Mouse (Mus musculus) midbrain, embryonic 16.5 days (tissue): ENCODE data around the gene Sf3a2. TPM values are rescaled to one million over a fixed set of nuclear protein-coding genes. Genes with fewer than 3 reads are reported as not detected.
A peak's percentile ranks its signal among the peaks of the same experiment; 100 is the strongest.

Experiments
- ATAC-seq: fragments of 200-750 bp; cut with Nextera tagmentation; 2 replicates; pipeline ENCODE4 v1.8.0; 2017; ENCODE audit warnings: moderate TSS enrichment
- H3K27ac ChIP-seq: fragments of 300-500 bp; sonication (generic); 2 replicates; pipeline ENCODE4 v1.5.1; 2014; ENCODE audit warnings: mild to moderate bottlenecking, low read length, mixed read lengths
- H3K27me3 ChIP-seq: fragments of 300-500 bp; sonication (generic); 2 replicates; pipeline ENCODE4 v1.6.1; 2014; ENCODE audit warnings: low read depth, low read length, mixed read lengths; ENCODE audit not compliant: control insufficient read depth, insufficient read depth
- H3K36me3 ChIP-seq: fragments of 300-500 bp; sonication (generic); 2 replicates; pipeline ENCODE4 v1.6.1; 2014; ENCODE audit warnings: mild to moderate bottlenecking, low read length, moderate library complexity, mixed read lengths; ENCODE audit not compliant: control insufficient read depth, insufficient read depth
- H3K4me1 ChIP-seq: fragments of 300-500 bp; sonication (generic); 2 replicates; pipeline ENCODE4 v1.6.1; 2014; ENCODE audit warnings: mild to moderate bottlenecking, low read length, mixed read lengths; ENCODE audit not compliant: control insufficient read depth, insufficient read depth
- H3K4me2 ChIP-seq: fragments of 300-500 bp; sonication (generic); 2 replicates; pipeline ENCODE4 v1.6.1; 2014; ENCODE audit warnings: mild to moderate bottlenecking, low read length, mixed read lengths
- H3K4me3 ChIP-seq: fragments of 300-500 bp; sonication (generic); 2 replicates; pipeline ENCODE4 v1.5.1; 2014; ENCODE audit warnings: low read depth, mild to moderate bottlenecking, low read length, moderate library complexity, mixed read lengths
- H3K9ac ChIP-seq: fragments of 300-500 bp; sonication (generic); 2 replicates; pipeline ENCODE4 v1.6.1; 2014; ENCODE audit warnings: low read depth, low read length, mixed read lengths
- H3K9me3 ChIP-seq: fragments of 300-500 bp; sonication (generic); replicated peaks from 2 replicates; pipeline ENCODE4 v1.6.1; 2014; ENCODE audit warnings: mild to moderate bottlenecking, low read length, mixed read lengths; ENCODE audit not compliant: control insufficient read depth, poor library complexity, severe bottlenecking
- WGBS: fragments of 180-500 bp; shearing (Covaris S2); extraction: QIAGEN DNeasy Blood & Tissue Kit; methylation state at CpG from one replicate; pipeline ENCODE4 v1.1.7; 2014; 5-methylcytosine and 5-hydroxymethylcytosine counted together
- microRNA counts: library from miRNA; unstranded; fragments of <30 nt; microRNA quantifications from one replicate; lab custom pipeline; 2016
- microRNA-seq: library from miRNA; unstranded; fragments of <30 nt; microRNA quantifications from one replicate; pipeline ENCODE4, GENCODE M21; 2017
- polyA plus RNA-seq: library from polyadenylated mRNA; unstranded; fragments of >200 nt; fragmentation: Nextera tagmentation; extraction: Ambion mirVana; gene quantifications from 2 replicates; pipeline ENCODE4 v1.2.1, GENCODE M21; 2015

The Sf3a2 gene
- polyA plus RNA-seq, 1 experiment from 2014 or later = 60.6 TPM

GRCm38 (mm10) chr10:80843087-80843930 is 45.3 kb downstream of the Sf3a2 start:
- 8% methylated on average over 32 of the region's 32 CpGs for WGBS
- ATAC-seq = peak; percentile 33
- Histone ChIP-seq H3K36me3 (no peaks in the 10 kb centered on the region), H3K27me3 (peaks cover 25% of the 10 kb centered on the region), H3K4me1 (peaks cover 6% of the 10 kb centered on the region; the same call in 1 of the 2 replicates), H3K9me3 (no peaks in the 10 kb centered on the region), H3K9ac (peak overlapping the region; percentile 82), H3K27ac (no peak overlapping the region), H3K4me2 (peak overlapping the region; percentile 87), H3K4me3 (peak overlapping the region; percentile 69)

DNA sequence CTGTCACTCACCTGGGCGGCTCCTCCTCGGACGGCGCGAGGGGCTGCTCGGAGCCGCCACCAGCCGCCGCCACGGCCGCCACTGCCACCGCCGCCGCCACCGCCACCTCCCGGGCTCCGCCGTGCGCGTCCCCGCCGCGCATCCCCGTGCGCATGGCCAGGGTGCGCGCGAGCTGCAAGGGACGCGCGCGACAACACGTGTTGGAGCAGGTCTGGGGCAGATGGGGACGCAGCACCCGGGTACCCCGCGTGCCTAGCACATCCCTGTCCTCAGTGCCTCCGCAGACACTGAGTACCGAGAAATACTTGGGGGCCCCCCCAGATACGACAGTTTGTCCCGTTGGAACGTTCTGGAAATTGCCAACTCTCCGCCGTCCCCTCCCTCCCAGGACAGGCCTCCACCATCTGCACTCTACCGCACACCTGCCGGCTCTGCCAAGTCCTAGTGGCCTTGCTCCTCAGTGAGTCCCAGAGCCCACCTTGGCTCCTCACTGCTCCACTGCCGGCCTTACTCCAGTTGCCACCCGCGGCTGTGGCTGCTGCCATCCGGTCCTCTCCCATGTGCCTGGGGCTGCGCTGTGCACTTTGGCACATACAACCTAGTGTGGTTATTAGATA is 46.0 kb downstream of the Sf3a2 start, which contains the start of gene Lingo3:
TSS of gene Lingo3 (minus strand) at position 109 of the 617 bp plus-strand sequence.
- Histone ChIP-seq H3K36me3 (no peaks in the 10 kb centered on the region), H3K4me2 (peak within 1 kb of the TSS; percentile 87), H3K4me3 (peak within 1 kb of the TSS; percentile 69), H3K4me1 (peaks cover 6% of the 10 kb centered on the region; the same call in 1 of the 2 replicates), H3K27me3 (peaks cover 25% of the 10 kb centered on the region), H3K9ac (peak within 1 kb of the TSS; percentile 82), H3K27ac (no peak within 1 kb of the TSS), H3K9me3 (no peaks in the 10 kb centered on the region)
- ATAC-seq = peak; percentile 58
- 5% methylated on average over 42 of the region's 51 CpGs for WGBS

DNA sequence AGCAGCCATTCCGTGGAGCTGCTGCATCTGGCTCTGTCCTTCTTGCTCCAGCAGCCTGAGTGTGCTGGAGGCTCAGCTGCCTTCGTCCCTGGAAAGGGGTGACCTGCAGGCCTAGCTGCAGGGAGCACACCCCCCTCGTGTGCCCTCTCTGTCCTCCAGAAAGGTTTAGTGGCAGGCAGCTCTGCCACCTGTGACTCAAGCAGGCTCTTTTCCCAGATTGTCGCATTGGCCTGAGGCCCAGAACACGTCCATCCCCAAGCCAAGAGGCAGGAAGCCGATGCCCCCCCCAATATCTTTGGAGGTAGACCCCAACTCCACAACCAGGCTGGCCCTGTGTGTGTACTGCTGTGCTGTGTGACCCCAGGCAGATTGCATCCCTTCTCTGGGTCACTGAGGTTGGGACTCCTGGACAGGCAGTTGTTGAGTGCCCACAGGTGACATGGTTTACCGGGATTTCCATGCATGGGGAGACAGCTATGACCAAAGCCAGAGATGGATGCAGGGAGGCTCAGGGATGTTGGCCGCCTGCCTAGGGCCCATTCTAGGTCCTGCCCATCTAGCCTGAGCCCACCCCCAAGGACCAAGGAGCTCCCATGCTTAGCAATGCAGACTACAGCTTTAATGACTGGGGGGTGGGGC is 47.2 kb downstream of the Sf3a2 start:
- ATAC-seq = no peak
- no peak overlapping the region; the same call in 1 of the 2 replicates for H3K9ac ChIP-seq

GRCm38 (mm10) chr10:80845732-80846131 is 47.7 kb downstream of the Sf3a2 start:
- H3K4me2 ChIP-seq = no peak overlapping the region
- H3K27me3 ChIP-seq = peaks cover 25% of the 10 kb centered on the region
- no peak for ATAC-seq
- no peak overlapping the region for H3K4me3 ChIP-seq
- no peaks in the 10 kb centered on the region for H3K9me3 ChIP-seq
- H3K4me1 ChIP-seq = peaks cover 6% of the 10 kb centered on the region; the same call in 1 of the 2 replicates
- H3K36me3 ChIP-seq = no peaks in the 10 kb centered on the region
- no peak overlapping the region for H3K9ac ChIP-seq
- WGBS = 78% methylated on average over 12 of the region's 12 CpGs
- no peak overlapping the region for H3K27ac ChIP-seq

More for the DNA sequence above, 47.2 kb downstream of the Sf3a2 start:
- Histone ChIP-seq H3K36me3 (no peaks in the 10 kb centered on the region), H3K27me3 (peaks cover 25% of the 10 kb centered on the region), H3K4me3 (no peak overlapping the region), H3K4me1 (peaks cover 6% of the 10 kb centered on the region; the same call in 1 of the 2 replicates), H3K9me3 (no peaks in the 10 kb centered on the region), H3K27ac (no peak overlapping the region), H3K4me2 (no peak overlapping the region)
- WGBS = 55% methylated on average over 8 of the region's 8 CpGs

GRCm38 (mm10) chr10:80848571-80848970 is 50.6 kb downstream of the Sf3a2 start:
- Histone ChIP-seq H3K4me2 (no peak overlapping the region), H3K36me3 (peaks cover 12% of the 10 kb centered on the region), H3K27me3 (peaks cover 14% of the 10 kb centered on the region), H3K27ac (no peak overlapping the region), H3K4me3 (no peak overlapping the region), H3K9me3 (no peaks in the 10 kb centered on the region), H3K4me1 (peaks cover 8% of the 10 kb centered on the region), H3K9ac (no peak overlapping the region)
- WGBS = 11% methylated on average over 10 of the region's 10 CpGs
- ATAC-seq = no peak

MicroRNAs within 50 kb of the gene (microRNA counts, 519-probe panel; counts per million panel counts)
- microRNA mmu-miR-1982 (lab: Ali Mortazavi, UCI) = 386 counts per million, percentile 18 among the panel's probes with 10 or more counts

Small RNAs within 50 kb of the gene (microRNA-seq; reads per million reads assigned to microRNA genes)
- 3.8 reads per million, percentile 19 among the genes with 10 or more reads in this experiment for gene Mir1982

Other genes with a start within 250 kb of the Sf3a2 start
- gene Rexo1, start 236.6 kb upstream of the Sf3a2 start, polyA plus RNA-seq = 26.9 and 27.6 TPM in 2 replicates
- 4.9 and 5.5 TPM in 2 replicates for gene Klf16, start 220.9 kb upstream of the Sf3a2 start, polyA plus RNA-seq
- 97.0 and 108 TPM in 2 replicates for gene Abhd17a, start 207.9 kb upstream of the Sf3a2 start, polyA plus RNA-seq
- 61.2 and 64.3 TPM in 2 replicates for gene Scamp4, start 195.3 kb upstream of the Sf3a2 start, polyA plus RNA-seq
- gene Adat3, start 195.3 kb upstream of the Sf3a2 start, polyA plus RNA-seq = 4.5 and 6.2 TPM in 2 replicates
- gene Gm49322, start 192.2 kb upstream of the Sf3a2 start, polyA plus RNA-seq = 3.0 and 4.0 TPM in 2 replicates
- 79.9 and 96.8 TPM in 2 replicates for gene Csnk1g2, start 175.4 kb upstream of the Sf3a2 start, polyA plus RNA-seq
- 71.8 and 73.5 TPM in 2 replicates for gene Btbd2, start 141.1 kb upstream of the Sf3a2 start, polyA plus RNA-seq
- gene Mknk2, start 120.1 kb upstream of the Sf3a2 start, polyA plus RNA-seq = 43.7 and 49.1 TPM in 2 replicates
- gene Mob3a, start 96.2 kb upstream of the Sf3a2 start, polyA plus RNA-seq = 61.4 and 64.3 TPM in 2 replicates
- 44.9 and 49.5 TPM in 2 replicates for gene Izumo4, start 96.0 kb upstream of the Sf3a2 start, polyA plus RNA-seq
- 99.5 and 112 TPM in 2 replicates for gene Ap3d1, start 55.9 kb upstream of the Sf3a2 start, polyA plus RNA-seq
- 17.7 and 17.8 TPM in 2 replicates for gene Dot1l, start 43.0 kb upstream of the Sf3a2 start, polyA plus RNA-seq
- gene Plekhj1, start 428 bp downstream of the Sf3a2 start, polyA plus RNA-seq = 121 and 125 TPM in 2 replicates
- not detected in 2 replicates for gene Amh, start 7.0 kb downstream of the Sf3a2 start, polyA plus RNA-seq
- gene Jsrp1, start 15.3 kb downstream of the Sf3a2 start, polyA plus RNA-seq = 0.39 and 0.45 TPM in 2 replicates
- 1,102 and 1,149 TPM in 2 replicates for gene Oaz1, start 28.5 kb downstream of the Sf3a2 start, polyA plus RNA-seq
- 12.6 and 16.9 TPM in 2 replicates for gene Lingo3, start 45.8 kb downstream of the Sf3a2 start, polyA plus RNA-seq
- 202 and 205 TPM in 2 replicates for gene Lsm7, start 57.0 kb downstream of the Sf3a2 start, polyA plus RNA-seq
- gene Sppl2b, start 57.1 kb downstream of the Sf3a2 start, polyA plus RNA-seq = 82.4 and 84.1 TPM in 2 replicates
- 0.10 and 0.16 TPM in 2 replicates for gene Tmprss9, start 73.7 kb downstream of the Sf3a2 start, polyA plus RNA-seq
- gene Timm13, start 102.8 kb downstream of the Sf3a2 start, polyA plus RNA-seq = 297 and 316 TPM in 2 replicates
- 40.4 and 45.5 TPM in 2 replicates for gene Lmnb2, start 120.0 kb downstream of the Sf3a2 start, polyA plus RNA-seq
- gene Gadd45b, start 131.9 kb downstream of the Sf3a2 start, polyA plus RNA-seq = 6.4 and 7.1 TPM in 2 replicates
- gene Gng7, start 216.7 kb downstream of the Sf3a2 start, polyA plus RNA-seq = 21.5 and 25.6 TPM in 2 replicates
- gene Diras1, start 227.5 kb downstream of the Sf3a2 start, polyA plus RNA-seq = 71.7 and 88.1 TPM in 2 replicates
- gene Slc39a3, start 239.2 kb downstream of the Sf3a2 start, polyA plus RNA-seq = 52.8 and 55.7 TPM in 2 replicates